Mouse (Mus musculus): ENCODE measurements at regions not wholly inside any gene's neighbourhood (a gene's known extent, or its start where the extent isn't known, plus 50 kb on each side); places are given as distances from the start of the nearest gene placed in this dataset.

GRCm38 (mm10) chr2:133221762-133222556 is 276.3 kb upstream of the Fermt1 start:
- DNase-seq (ENCODE audit: low spot score), result no peak

- no peak for DNase-seq (ENCODE audit: low spot score)
Measured at GRCm38 (mm10) chr2:133235175-133235920, 289.6 kb upstream of the Fermt1 start.

GRCm38 (mm10) chr2:133252131-133252530 is 299.8 kb upstream of the Bmp2 start:
- DNase-seq (ENCODE audit: low spot score), result no peak

- no peak for DNase-seq (ENCODE audit: low spot score)
Measured at GRCm38 (mm10) chr2:133274424-133274823, 277.5 kb upstream of the Bmp2 start.

- DNase-seq (ENCODE audit: low spot score), result no peak
Measured at GRCm38 (mm10) chr2:133278546-133278945, 273.4 kb upstream of the Bmp2 start.

GRCm38 (mm10) chr2:133279275-133279674 is 272.7 kb upstream of the Bmp2 start:
- DNase-seq (ENCODE audit: low spot score), result no peak

- DNase-seq (ENCODE audit: low spot score), result no peak
Measured at GRCm38 (mm10) chr2:133282692-133283091, 269.3 kb upstream of the Bmp2 start.

GRCm38 (mm10) chr2:133283709-133284108 is 268.2 kb upstream of the Bmp2 start:
- DNase-seq (ENCODE audit: low spot score), result no peak

GRCm38 (mm10) chr2:133294136-133294535 is 257.8 kb upstream of the Bmp2 start:
- no peak for DNase-seq (ENCODE audit: low spot score)

- no peak for DNase-seq (ENCODE audit: low spot score)
Measured at GRCm38 (mm10) chr2:133305936-133306335, 246.0 kb upstream of the Bmp2 start.

GRCm38 (mm10) chr2:133311001-133311400 is 241.0 kb upstream of the Bmp2 start:
- DNase-seq (ENCODE audit: low spot score), result no peak

- DNase-seq (ENCODE audit: low spot score), result no peak
Measured at GRCm38 (mm10) chr2:133326290-133327050, 225.5 kb upstream of the Bmp2 start.

- no peak for DNase-seq (ENCODE audit: low spot score)
Measured at GRCm38 (mm10) chr2:133327653-133328052, 224.3 kb upstream of the Bmp2 start.

GRCm38 (mm10) chr2:133336177-133336901 is 215.6 kb upstream of the Bmp2 start:
- DNase-seq (ENCODE audit: low spot score), result no peak

- no peak for DNase-seq (ENCODE audit: low spot score)
Measured at GRCm38 (mm10) chr2:133338150-133338549, 213.8 kb upstream of the Bmp2 start.

- DNase-seq (ENCODE audit: low spot score), result no peak
Measured at GRCm38 (mm10) chr2:133341352-133341751, 210.6 kb upstream of the Bmp2 start.

- DNase-seq (ENCODE audit: low spot score), result no peak
Measured at GRCm38 (mm10) chr2:133345964-133346788, 205.8 kb upstream of the Bmp2 start.

- DNase-seq (ENCODE audit: low spot score), result no peak
Measured at GRCm38 (mm10) chr2:133346789-133347424, 205.1 kb upstream of the Bmp2 start.

- DNase-seq (ENCODE audit: low spot score), result no peak
Measured at GRCm38 (mm10) chr2:133351306-133351705, 200.7 kb upstream of the Bmp2 start.

GRCm38 (mm10) chr2:133352800-133353199 is 199.2 kb upstream of the Bmp2 start:
- no peak for DNase-seq (ENCODE audit: low spot score)
